Mouse (Mus musculus) C2C12 (cell line): ENCODE measurements around the gene Gnpat.

Source experiments
- CTCF ChIP-seq: IDR thresholded peaks from one replicate; pipeline ENCODE4 v1.5.1; 2011; ENCODE audit not compliant: control insufficient read depth, insufficient read depth, insufficient read length
- USF1 ChIP-seq: IDR thresholded peaks from one replicate; pipeline ENCODE4 v1.6.1; 2011; ENCODE audit warnings: low read depth, mild to moderate bottlenecking, control low read depth, moderate library complexity

GRCm38 (mm10) chr8:124872690-124873089 lies 9.9 kb downstream of the Gnpat start:
- TF ChIP-seq CTCF (no peak), USF1 (no peak)
